Mouse (Mus musculus) T-helper 17 cell (primary cell): ENCODE data around the gene Myoc.
"Not testable (repeated sequence)": the region's sequence is repeated elsewhere in the genome, so short reads cannot be mapped to it uniquely, and the experiment has no call there.

ENCODE experiments used
- in situ Hi-C, 2 experiments: fragments of 300-600 bp; cut with MboI, MseI; formaldehyde crosslinking; loops; 1 replicate in 1 of 2; 2 replicates in 1 of 2; pipeline ENCODE4 v1.15.1; 2025; ENCODE audit warnings: high pct_unique_total_duplicates in 2 of 2

Myoc gene

DNA sequence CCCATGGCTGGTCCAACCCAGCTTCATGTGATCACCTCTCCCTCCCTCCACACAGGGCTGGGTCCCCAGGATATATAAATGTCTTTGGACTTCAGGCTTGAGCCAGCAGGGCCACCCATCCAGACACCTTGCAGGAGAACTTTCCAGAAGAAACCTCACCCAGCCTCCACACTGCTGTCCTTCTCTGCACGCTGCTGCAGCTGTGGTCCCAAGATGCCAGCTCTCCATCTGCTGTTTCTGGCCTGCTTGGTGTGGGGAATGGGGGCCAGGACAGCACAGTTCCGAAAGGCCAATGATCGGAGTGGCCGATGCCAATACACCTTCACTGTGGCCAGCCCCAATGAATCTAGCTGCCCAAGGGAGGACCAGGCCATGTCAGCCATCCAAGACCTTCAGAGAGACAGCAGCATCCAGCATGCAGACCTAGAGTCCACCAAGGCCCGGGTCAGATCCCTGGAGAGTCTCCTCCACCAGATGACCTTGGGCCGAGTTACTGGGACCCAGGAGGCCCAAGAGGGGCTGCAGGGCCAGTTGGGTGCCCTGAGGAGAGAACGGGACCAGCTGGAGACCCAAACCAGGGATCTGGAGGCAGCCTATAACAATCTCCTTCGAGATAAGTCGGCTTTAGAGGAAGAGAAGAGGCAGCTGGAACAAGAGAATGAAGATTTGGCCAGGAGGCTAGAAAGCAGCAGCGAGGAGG, at the start of gene Myoc:
Myoc (plus strand) TSS at position 105 of the 700 bp plus-strand sequence.
- in situ Hi-C loops, result no loop called here

DNA sequence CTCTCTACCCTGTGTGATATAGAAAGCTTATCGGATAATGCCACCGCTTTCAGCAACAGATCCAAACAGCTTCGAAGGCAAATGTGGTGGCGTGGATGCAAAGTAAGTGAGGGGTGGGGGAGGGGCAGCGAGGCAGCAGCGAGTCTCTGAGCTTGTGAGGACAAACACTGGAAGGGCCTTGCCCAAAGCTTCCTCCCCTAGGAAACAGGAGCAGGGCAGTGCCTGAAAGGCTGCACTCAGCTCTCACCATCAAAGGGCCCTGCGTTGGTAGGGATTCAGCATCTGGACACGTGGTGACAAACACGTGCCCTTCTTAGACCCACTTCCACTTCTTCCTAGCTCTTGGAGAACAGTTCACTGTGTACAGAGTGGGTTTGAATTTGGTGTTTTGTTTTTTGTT, 49.5 kb upstream of the Myoc start:
- in situ Hi-C loops, result no loop called here

- in situ Hi-C loops, result no loop called here
These were observed 48.4 kb upstream of the Myoc start for GRCm38 (mm10) chr1:162590415-162590997.

- in situ Hi-C loops, result no loop called here
These were observed 41.4 kb upstream of the Myoc start for GRCm38 (mm10) chr1:162597379-162598102.

DNA sequence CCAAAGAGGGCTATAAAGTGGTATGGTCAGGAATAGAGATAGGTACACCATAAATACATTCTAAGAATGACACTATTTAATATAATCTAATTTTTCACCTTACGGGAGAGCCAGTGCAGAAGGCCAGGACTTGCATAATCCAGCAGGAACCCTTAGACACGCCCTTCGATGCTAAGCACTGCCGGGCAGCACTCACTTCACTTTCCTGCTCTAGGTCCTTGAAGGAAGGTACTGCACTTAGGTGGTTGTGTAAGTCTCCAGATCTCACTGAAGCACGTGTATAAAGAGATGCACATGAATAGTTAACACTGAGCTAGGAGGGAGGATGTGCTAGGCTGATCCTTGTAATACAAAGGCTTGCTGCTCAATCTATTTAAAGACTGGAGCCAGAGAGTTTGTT, 39.3 kb upstream of the Myoc start:
- in situ Hi-C loops, result no loop called here

GRCm38 (mm10) chr1:162601288-162601687, 37.7 kb upstream of the Myoc start:
- in situ Hi-C loops, result no loop called here

DNA sequence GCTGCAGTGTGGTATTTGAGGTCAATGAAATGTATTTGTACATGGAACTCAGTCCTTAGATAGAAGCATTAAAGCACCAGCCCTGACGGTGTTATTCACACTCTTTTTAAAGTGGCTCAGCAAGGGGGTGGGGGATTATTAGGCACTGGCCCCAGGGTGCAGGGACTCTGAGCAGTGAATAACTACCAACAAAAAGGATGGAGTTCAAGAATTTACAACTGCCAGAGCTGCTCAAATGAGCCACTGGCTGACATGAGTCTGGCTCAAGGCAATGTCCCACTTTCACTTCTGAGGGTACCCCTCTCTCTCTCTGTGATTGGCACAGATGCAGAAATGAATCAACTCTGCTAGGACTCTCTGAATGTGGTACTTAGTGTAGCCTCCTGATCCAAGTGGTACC, 30.8 kb upstream of the Myoc start:
- in situ Hi-C loops, result no loop called here

DNA sequence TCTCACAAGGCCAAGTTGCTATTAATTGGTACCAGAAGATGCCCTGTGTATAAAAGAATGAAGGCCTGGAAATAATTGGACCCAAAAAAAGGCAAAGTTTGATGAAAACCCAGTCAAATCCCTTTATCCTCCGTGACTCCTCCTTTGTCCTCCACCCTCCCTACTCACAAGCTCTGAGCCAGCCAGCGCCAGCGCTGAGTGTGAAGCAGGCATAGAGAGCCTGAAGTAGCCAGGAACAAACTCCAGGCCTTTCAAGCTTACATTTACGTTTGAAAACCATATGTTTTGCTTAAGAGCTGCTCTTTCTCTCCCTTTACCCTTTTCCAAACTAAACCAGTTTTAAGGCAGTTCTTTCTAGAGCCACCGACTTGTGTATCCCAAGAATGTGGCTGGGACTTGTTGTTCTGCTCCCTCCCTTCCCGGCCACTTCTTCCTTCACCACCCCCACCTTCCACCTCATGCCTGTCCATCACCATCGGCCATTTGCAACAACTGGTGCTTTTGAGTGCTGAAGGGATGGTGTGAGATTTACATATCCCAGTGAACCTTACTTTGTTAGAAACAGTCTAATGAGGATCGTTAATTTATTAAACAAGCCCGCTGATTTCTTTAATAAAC, 29.2 kb upstream of the Myoc start:
- in situ Hi-C loops, result no loop called here

DNA sequence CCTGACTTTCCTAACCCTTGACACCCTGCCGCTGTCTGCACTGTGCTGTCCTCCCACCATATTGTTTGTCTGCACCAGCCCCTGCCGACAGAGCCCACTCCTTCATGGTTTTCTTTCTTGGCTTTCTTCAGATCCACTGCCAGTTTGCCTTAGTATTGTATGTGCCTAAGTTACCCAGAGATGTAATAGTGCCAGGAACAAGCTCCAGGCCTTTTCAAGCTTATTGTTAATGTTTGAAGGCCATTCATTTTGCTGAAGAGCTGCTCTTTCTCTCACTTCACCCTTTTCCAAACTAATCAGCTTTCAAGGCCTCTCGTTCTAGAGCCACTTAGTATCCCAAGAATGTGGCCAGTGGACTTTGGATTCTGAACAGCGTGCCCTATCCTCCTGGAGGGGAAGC, 27.8 kb upstream of the Myoc start:
- in situ Hi-C loops, result no loop called here

DNA sequence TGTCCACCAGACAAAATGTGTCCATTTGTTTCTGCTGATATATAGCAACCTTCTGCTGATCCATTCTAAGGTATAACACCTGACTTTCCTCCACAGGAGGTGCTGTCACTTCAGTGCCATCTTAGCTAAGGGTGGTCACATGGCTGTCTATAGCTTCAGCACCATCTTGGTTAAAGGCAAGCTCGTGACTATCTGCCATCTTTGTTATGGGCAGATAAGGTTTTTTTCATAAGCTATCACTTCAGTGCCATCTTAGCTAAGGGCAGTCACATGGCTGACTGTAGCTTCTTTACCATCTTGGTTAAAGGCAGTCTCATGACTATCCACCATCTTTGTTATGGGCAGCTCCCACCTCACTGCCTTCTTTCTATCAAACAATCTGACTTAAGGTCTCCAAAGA, 23.4 kb upstream of the Myoc start:
- in situ Hi-C loops, result no loop called here

DNA sequence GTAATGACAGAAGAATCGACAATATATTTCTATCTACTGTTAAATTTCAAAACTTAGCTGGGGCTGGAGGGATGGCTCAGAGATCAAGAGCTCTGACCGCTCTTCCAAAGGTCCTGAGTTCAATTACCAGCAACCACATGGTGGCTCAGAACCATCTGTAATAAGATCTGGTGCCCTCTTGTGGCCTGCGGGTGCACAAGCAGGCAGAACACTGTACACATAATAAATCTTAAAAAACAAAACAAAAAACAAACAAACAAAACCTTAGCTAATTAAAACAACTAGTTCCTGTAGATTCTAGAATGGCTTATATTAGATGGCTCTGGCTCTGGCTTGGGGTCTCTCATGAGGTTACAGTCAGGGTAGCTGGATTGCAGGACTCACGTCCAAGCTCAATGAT, 18.5 kb upstream of the Myoc start:
- in situ Hi-C loops, result no loop called here

DNA sequence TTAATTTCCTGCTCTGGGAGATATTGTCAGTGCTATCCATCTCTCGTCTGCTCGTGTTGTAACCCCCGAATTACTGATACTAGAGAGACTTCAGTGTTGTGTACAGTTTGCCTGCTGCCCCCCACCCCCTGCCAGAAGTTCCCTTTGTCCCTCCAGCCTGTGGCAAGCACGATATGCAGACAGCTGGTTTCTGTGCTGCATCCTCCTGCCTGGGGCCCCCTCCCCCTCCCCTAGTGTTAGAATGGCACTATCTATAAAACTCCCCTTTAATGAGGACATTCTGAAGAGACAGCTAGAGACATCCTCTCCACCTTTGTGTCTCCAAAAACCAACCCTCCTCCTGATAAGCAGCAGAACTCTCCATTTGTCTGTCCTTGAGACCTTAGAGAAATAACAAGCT, 15.1 kb upstream of the Myoc start:
- in situ Hi-C loops, result no loop called here

DNA sequence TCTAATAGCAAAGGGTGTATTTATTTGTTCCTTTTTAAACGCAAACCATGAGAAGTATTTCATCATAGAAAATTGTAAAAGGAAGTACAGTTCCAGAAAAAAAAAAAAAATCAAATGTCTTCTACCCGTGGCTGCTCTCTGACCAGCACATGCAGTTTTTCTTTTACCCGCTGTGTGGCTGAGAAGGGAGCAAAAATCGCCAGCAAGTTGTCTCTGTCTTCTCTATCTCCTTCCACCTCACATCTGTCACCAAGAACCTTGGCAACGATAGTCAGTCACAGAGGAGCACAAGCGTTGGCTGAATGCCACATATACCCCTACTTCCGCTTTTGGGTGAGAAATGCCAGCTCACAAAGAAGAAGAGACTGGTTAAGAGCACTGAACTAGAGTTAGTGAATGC, 13.7 kb upstream of the Myoc start:
- in situ Hi-C loops, result no loop called here

DNA sequence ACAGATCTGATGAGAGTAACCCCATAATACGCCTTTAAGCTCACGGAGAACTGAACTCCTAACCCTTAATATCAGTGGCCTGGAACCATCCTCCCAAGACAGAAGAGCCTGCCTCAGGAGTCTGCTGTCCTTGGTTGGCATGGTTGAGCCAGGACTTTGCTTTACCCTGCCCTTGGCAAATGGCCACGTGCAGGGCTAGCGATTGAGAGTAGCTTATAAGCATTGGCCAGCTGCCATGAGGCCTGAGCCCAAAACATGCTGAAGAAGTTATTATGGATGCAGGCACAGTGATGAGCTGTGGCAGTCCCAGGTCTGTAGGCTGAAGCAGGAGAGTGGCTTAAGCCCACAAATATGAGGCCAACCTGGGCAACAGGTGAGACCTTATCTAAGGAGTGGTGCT, 11.1 kb upstream of the Myoc start:
- in situ Hi-C loops, result not testable (repeated sequence)

DNA sequence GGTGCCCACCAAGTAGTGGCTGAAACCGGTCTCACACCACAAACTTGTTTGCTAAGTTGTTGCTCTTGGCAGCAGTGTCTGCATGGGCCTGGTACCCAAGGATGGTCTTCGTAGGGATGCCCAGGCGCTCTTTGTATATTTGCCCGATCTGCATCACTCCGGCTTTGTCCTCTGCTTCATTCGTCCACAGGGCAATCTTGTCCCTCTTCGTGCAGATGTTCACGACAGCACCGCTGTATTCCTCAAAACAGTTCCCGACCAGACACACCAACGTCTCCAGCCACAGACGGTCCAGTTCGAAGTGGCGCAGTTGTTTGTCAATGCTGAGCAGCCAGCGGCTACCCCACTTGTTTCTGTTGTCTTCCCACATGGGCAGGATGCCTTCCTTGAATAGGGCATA, 10.6 kb upstream of the Myoc start:
- in situ Hi-C loops, result not testable (repeated sequence)

DNA sequence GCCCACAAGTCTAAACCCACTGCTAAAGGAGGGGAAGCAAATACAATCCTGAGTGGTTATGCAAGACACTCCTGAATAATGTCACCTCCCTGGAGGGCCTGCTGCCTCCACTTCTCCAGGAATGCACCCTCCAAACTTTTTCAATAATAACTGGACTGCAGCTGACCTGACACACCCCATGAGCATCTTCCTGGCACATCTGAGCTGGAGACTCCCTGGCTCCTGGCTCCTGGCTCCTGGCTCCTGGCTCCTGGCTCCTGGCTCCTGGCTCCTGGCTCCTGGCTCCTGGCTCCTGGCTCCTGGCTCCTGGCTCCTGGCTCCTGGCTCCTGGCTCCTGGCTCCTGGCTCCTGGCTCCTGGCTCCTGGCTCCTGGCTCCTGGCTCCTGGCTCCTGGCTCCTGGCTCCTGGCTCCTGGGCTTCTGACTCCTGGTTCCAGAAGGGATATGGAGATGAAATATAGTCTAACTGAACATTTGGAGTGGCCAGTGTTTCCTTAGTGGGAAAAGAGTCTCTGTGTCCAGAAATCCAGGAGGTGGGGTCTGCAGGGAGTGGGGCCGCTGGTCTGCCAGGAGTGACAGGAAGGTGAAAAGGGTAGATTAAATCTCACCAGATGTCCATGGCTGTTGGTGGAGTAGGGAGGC, 3.5 kb upstream of the Myoc start:
- in situ Hi-C loops, result not testable (repeated sequence)

- in situ Hi-C loops, result no loop called here
These were observed 2.4 kb upstream of the Myoc start for GRCm38 (mm10) chr1:162636516-162636915.

DNA sequence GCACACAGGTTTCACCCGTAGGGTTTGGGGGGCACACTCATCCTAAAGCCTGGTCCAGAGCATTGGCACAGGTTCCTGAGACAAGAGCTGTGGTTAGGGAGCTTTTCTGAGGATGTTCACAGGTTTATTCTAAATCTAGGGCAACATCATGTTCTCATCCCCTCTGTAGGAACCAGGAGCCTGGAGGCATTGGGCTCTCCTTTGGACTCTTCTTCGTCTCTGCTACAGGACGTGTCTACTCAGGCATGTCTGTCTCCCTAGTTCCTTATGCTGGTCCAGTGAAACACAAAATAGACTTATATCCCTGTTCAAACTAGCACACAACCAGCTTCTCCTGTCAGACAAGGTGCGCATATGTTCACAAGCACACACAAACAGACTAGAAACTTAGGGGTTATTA, 420 bp upstream of the Myoc start:
- in situ Hi-C loops, result no loop called here

GRCm38 (mm10) chr1:162639861-162640260, 906 bp downstream of the Myoc start:
- in situ Hi-C loops, result no loop called here

GRCm38 (mm10) chr1:162642591-162642990, 3.6 kb downstream of the Myoc start:
- in situ Hi-C loops, result no loop called here

- in situ Hi-C loops, result no loop called here
These were observed 4.8 kb downstream of the Myoc start for GRCm38 (mm10) chr1:162643752-162644151.

DNA sequence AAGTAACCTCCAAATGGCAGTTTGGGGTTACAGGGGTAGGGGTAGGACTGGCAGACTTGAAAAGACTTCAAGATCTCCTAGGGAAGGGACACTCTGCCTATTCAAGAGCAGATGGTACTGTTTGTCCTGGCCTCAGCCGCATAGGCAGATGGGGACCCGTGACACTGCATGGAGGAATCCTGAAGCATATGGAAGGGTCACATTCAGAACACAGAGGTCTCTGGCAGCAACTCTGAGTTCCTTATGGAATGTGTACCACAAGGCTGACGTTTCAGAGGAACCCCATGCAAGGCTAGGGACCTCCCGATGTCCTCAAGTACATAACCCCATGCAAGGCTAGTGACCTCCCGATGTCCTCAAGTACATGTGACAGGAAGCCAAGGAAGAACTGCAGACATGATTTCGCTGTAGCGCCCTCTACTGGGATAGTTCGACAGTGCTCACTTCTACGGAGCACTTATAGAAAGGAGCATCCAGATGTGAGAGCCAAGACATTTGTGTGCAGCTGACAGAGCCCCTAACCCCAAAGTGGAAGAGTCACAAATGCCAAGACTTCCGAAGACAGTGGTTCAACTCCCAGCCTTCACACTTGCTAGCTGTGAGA, 7.2 kb downstream of the Myoc start:
- in situ Hi-C loops, result no loop called here
